Mouse (Mus musculus) left cerebral cortex, adult 2 months (tissue): ENCODE measurements around the gene Hs6st1. TPM values are rescaled to one million over a fixed set of nuclear protein-coding genes. Genes with fewer than 3 reads are reported as not detected.
"Not testable (repeated sequence)": the region's sequence is repeated elsewhere in the genome, so short reads cannot be mapped to it uniquely, and the experiment has no call there.

Experiments
- DNase-seq, 2 experiments: peaks; one replicate each; pipeline ENCODE4 v3.0.0; 2021 to 2022; ENCODE audit warnings: low spot score in 2 of 2, mixed read lengths in 1 of 2; ENCODE audit errors: extremely low spot score in 1 of 2
- H3K27ac ChIP-seq: fragments of 200-600 bp; 2 replicates; pipeline ENCODE4 v1.8.1; 2022
- H3K4me3 ChIP-seq: fragments of 200-600 bp; 2 replicates; pipeline ENCODE4 v1.8.1; 2022
- CTCF ChIP-seq: fragments of 200-600 bp; IDR thresholded peaks from 2 replicates; pipeline ENCODE4 v1.8.1; 2022; ENCODE audit warnings: antibody characterized with exemption, mild to moderate bottlenecking, moderate library complexity
- intact Hi-C: fragments of 180-260 bp; cut with DNase I; formaldehyde crosslinking; loops from one replicate; pipeline ENCODE4 v1.15.1; 2025
- long read RNA-seq, 2 experiments: library from polyadenylated mRNA; stranded (forward); transcript quantifications; one replicate each; pipeline ENCODE4 v2.0.0; 2021; ENCODE audit warnings: borderline mapping rate in 2 of 2
- total RNA-seq, 2 experiments: library from RNA; stranded (reverse); gene quantifications; 2 replicates each; pipeline ENCODE4 v1.2.3; 2021

Gene Hs6st1
- 10 to 100 TPM; 52.8 to 56.1 TPM for total RNA-seq
- long read RNA-seq, experiment 1, transcript Hs6st1-201 (2 exons, 3,719 nt), result major isoform, 56 of 69 reads
- long read RNA-seq, experiment 1, transcript Hs6st1-202 (1 exons, 3,291 nt), result minor isoform, 10 of 69 reads
- long read RNA-seq, experiment 1, partial matches to known transcripts, result 0 of 69 reads
- long read RNA-seq, experiment 1, other reads (novel, unspliced or antisense), result 3 of 69 reads
- long read RNA-seq, experiment 2, transcript Hs6st1-202 (1 exons, 3,291 nt), result minor isoform, 9 of 47 reads
- long read RNA-seq, experiment 2, transcript Hs6st1-201 (2 exons, 3,719 nt), result major isoform, 35 of 47 reads
- long read RNA-seq, experiment 2, partial matches to known transcripts, result 0 of 47 reads
- long read RNA-seq, experiment 2, other reads (novel, unspliced or antisense), result 3 of 47 reads

DNA sequence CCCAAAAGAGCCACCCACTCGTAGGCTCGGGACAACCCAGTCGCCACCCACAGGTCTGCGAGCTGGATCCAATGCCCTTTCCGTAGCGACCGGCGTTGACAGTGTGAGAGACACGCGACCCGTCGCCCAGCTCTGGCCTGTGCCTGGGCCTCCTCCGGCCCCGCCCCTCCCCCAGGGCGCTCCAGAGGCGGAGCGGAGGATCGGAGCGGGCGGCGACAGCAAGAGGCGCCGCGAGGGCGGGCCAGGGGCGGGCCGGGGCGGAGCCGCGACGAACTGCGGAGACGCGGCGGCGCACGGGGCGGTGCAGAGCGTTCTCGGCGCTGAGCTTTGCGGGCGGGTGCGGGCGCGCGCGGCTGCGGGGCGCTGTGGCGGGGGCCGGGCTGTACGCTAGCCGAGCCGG is at the start of gene Hs6st1:
Gene Hs6st1, plus strand, starts transcription at position 325 of the 400 bp plus-strand sequence.
- TF ChIP-seq CTCF, result no peak
- intact Hi-C loops, result loop anchor here (1.0 to 5.0 kb wide), 5 partner anchors 66 to 1176 kb away; no protein-coding TSS in a partner anchor
- H3K27ac ChIP-seq, result peak within 1 kb of the TSS; percentile 92
- peak; percentile 95 for DNase-seq
- H3K4me3 ChIP-seq, result peak within 1 kb of the TSS; percentile 95

DNA sequence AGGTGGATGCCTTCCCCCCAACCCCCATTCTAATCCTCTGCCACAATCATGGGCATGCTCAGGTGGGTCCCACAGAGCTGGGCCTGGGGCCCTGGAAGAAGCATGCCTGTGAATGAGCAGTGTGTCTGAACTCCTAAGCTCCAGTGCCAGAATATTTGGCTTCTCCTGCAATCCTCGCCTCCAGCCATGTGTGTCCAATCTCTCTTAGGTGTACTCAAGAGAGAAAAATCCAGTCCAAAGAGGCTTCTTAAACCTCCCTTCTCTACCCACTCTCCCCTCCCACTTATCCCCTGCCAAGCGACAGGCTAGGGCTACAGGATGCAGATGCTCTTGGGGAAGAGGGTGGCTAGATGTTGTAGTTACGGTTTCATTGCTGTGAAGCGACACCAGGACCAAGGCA is 49.6 kb upstream of the Hs6st1 start:
- no peak for TF ChIP-seq CTCF
- intact Hi-C loops, result no loop called here
- no peak overlapping the region for H3K27ac ChIP-seq
- no peak for DNase-seq
- no peak overlapping the region for H3K4me3 ChIP-seq

DNA sequence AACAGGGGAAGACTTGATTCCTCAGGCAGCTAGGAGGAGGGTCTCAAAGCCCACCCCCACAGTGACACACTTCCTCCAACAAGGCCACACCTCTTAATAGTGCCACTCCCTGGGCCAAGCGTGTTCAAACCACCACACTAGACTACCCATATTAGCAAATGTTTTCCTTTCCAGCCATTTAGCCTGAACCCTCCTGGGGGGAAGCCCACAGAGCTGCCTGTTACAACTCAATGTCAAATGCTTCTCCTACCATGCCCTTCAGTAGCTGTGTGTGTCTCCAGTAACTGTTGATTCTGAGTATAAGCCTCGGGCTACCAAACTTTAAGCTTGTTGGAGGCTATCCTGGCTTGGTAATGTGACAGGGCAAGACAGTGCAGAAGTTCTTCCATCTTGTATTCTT is 49.0 kb upstream of the Hs6st1 start:
- DNase-seq, result no peak
- TF ChIP-seq CTCF, result no peak
- Histone ChIP-seq H3K4me3 (no peak overlapping the region), H3K27ac (no peak overlapping the region)
- intact Hi-C loops, result no loop called here

DNA sequence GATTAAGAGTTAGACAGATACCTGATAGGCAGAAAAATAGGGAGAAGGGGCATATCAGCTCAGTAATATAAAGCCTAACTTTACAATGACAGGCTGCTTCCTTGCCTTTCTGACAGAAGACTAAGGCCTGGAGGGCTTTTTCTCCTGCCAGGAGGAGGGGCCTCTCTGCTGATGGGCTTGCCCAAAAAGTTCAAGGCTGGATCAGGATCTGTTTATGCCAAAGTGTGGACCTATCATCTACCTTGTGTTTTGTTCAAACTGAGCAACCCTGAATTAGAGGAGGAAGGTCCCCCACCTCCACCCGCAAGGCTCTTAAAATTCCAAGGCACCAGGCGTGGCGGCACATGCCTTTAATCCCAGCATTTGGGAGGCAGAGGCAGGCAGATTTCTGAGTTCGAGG is 47.9 kb upstream of the Hs6st1 start:
- no peak for TF ChIP-seq CTCF
- Histone ChIP-seq H3K27ac (no peak overlapping the region), H3K4me3 (no peak overlapping the region)
- intact Hi-C loops, result no loop called here
- no peak for DNase-seq

DNA sequence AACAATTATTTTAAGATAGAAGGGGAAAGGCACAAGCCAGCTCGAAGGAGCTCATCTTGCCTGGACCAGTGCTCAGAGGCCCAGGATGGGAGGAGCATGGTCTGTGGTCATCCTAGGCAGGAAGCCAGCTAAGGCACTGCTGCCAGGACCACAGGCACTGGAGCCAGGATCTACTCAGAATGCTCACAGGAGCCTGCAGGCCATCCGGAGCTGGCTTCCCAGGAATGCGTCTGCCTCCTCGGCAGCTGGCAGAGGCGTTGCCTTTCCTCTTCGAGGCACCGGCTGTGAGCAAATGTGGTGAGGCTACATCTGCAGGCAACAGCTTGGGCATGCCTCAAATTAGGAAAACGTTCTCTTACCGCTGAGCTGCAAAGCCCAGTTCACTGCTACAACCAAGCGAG is 37.8 kb upstream of the Hs6st1 start:
- peak overlapping the region; percentile 59 for H3K27ac ChIP-seq

DNA sequence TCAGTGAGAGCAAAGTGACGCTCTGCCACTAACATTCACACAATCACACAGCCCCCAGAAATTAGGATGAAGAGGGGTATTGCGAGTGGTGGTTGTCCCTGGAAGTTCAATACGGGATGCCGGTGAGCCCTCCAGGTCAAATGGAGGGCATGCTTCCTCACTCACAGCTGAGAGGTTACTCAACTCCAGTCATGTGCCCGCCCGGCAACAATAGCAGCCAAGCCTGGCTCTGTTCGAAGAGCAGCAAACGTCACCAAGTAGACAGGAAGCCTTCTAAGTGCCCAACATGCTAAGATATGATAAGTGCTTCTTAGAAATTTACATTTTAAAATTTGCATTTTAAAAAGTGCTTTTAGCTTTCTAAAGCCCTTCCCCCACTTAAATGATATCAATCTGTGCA is 29.4 kb upstream of the Hs6st1 start:
- Histone ChIP-seq H3K27ac (no peak overlapping the region), H3K4me3 (no peak overlapping the region)
- intact Hi-C loops, result no loop called here
- TF ChIP-seq CTCF, result no peak
- no peak for DNase-seq

More for the DNA sequence above, 37.8 kb upstream of the Hs6st1 start:
- H3K4me3 ChIP-seq, result no peak overlapping the region
- TF ChIP-seq CTCF, result no peak
- intact Hi-C loops, result no loop called here
- peak; percentile 43 to 67 for DNase-seq

DNA sequence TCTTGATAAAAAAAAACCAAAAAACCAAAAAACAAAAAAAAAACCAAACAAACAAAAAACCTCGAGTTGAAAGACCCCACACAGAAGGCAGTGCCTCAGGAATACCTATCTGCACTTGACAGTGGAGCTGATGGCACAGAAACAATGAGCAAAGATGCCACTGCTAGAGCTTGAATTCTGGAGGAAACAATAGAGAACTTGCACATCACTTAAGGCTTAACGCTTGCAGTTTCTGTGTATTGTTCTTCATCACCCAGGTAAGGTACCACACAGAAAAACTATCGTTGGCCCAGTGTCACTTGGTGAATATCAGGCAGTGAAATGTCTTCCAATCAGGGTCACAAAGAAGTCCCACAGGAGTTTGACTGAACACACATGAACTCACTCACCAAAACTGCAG is 26.1 kb upstream of the Hs6st1 start:
- DNase-seq, result no peak
- no peak overlapping the region for H3K27ac ChIP-seq
- no peak overlapping the region for H3K4me3 ChIP-seq
- TF ChIP-seq CTCF, result no peak
- intact Hi-C loops, result no loop called here

DNA sequence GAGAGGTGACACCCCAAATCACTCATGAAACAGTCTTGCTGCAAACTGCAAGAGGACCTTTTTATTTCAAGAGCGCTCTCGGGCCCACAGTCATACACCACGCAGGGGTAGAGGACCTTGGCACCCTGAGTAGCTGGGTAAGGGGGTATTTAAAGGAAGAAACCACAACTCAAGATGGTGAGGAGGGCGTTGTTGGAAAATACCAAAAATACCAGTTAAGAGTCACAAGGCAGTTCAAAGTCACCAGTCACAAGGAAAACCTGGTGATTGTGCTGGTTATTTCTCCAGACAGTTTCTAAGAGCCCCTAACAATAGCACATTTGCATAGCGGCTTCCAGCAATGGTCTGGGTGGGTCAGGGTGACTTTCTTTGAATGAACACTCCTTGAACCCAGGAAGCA is 24.4 kb upstream of the Hs6st1 start:
- intact Hi-C loops, DNase-seq, H3K27ac ChIP-seq, H3K4me3 ChIP-seq: not testable (repeated sequence)

DNA sequence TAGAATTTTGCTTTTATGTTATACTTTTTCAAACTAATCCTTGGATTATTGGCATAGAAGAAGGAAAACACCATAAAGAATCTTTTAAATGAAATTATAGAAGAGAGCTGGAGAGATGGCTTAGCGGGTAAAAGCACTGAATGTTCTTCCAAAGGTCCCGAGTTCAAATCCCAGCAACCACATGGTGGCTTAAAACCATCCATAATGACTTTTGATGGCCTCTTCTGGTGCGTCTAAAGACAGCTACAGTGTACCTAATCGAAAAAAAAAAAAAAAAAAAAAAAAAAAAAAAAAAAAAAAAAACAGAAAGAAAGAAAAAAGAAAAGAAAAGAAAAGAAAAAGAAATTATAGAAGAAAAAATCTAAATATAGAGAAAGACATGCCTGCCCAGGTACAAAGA is 23.9 kb upstream of the Hs6st1 start:
- Histone ChIP-seq H3K27ac (no peak overlapping the region), H3K4me3 (no peak overlapping the region)
- intact Hi-C loops, result no loop called here
- TF ChIP-seq CTCF, result no peak
- DNase-seq, result no peak

DNA sequence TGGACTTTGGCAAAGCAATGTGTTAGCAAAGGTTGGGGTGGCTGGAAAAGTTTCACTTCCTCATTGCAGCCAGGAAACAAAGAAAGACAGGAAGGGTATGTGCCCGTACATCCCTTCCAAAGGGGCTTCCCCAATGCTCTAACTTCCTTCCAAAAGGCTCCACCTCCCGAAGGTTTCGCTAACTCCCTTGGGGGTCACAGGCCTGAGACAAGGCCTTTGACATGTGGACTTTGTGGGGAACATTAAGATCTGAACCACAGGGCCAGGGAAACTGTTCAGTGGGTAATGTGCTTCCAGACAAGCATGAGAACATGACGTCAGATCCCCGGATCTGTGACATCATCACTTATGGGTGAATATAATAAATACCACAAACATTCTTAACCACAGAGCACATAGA is 15.5 kb upstream of the Hs6st1 start:
- DNase-seq, result no peak
- H3K4me3 ChIP-seq, result no peak overlapping the region
- no peak overlapping the region for H3K27ac ChIP-seq
- intact Hi-C loops, result no loop called here
- TF ChIP-seq CTCF, result no peak

DNA sequence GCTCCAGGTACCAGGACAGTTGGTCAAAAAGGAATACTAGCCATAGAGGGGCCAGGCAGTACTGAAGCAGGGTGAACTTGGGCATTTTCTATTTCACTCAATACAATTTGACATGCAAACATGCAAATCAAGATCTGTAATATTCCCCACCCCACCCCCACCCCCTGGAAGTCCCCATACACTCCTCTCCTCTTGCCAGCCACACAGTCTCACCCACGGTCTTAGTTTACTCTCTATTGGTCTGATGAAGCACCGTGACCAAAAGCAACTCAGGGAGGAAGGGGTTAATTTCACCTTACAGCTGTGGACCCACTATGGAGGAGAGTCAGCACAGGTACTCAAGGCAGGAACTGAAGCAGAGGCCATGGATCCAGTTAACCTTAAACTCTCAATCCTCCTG is 14.6 kb upstream of the Hs6st1 start:
- no peak for TF ChIP-seq CTCF
- DNase-seq, result no peak
- Histone ChIP-seq H3K4me3 (no peak overlapping the region), H3K27ac (no peak overlapping the region)
- intact Hi-C loops, result no loop called here

DNA sequence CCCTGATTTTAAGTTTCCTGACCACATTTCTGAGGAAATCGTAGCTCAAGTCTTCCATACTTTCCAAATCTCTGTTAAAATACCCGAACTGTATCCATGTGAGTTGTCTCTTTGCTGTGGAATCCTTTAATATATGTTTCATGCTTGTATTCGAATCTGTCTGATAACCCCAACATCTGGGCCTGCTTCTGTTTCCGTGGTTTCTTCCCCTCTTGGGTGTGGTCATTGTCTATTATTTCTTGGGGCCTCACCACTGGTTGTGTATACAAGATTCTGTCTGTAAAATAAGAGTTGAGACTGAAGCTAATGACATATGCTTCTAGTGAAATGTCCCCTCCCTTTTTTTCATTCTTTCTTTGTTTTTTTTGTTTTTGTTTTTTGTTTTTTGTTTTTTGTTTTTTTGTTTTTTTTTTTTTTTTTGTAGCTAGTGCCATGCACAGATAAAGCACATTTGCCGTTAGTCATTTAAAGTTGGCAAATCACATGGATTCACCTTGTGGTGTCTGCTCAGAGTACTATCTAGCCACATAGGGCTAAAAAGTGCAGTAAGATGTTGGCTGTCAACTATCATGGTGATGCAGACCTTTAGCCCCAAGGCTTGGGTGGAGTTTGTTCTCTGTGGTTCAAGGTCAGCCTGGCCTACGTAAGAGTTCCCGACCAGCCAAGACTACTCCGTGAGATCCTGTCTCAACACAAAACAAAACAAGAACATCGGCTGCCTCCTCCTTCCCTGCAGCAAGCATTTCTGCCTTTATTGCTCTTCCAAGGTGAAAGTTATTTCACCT is 13.8 kb upstream of the Hs6st1 start:
- TF ChIP-seq CTCF, result no peak
- DNase-seq, result no peak
- H3K27ac ChIP-seq, result no peak overlapping the region
- intact Hi-C loops, result no loop called here
- no peak overlapping the region for H3K4me3 ChIP-seq
